Mouse (Mus musculus) stomach, embryonic 15.5 days (tissue): Measurements from ENCODE around the gene Ndufb7. TPM values are rescaled to one million over a fixed set of nuclear protein-coding genes. Genes with fewer than 3 reads are reported as not detected.
"Not testable (repeated sequence)": the region's sequence is repeated elsewhere in the genome, so short reads cannot be mapped to it uniquely, and the experiment has no call there.

Experiments used
- ATAC-seq: fragments of 200-750 bp; cut with Nextera tagmentation; 2 replicates; pipeline ENCODE4 v1.8.0; 2017; ENCODE audit warnings: low read depth, moderate number of reproducible peaks, moderate TSS enrichment; ENCODE audit not compliant: insufficient read depth, low FRiP score
- H3K27ac ChIP-seq: fragments of 300-500 bp; sonication (generic); 2 replicates; pipeline ENCODE4 v1.5.1; 2015; ENCODE audit warnings: mild to moderate bottlenecking, inconsistent platforms
- H3K27me3 ChIP-seq: fragments of 300-500 bp; sonication (generic); replicated peaks from 2 replicates; pipeline ENCODE4 v1.6.1; 2015; ENCODE audit warnings: inconsistent platforms
- H3K36me3 ChIP-seq: fragments of 300-500 bp; sonication (generic); 2 replicates; pipeline ENCODE4 v1.6.1; 2015; ENCODE audit warnings: inconsistent platforms
- H3K4me1 ChIP-seq: fragments of 300-500 bp; sonication (generic); 2 replicates; pipeline ENCODE4 v1.6.1; 2015; ENCODE audit warnings: inconsistent platforms
- H3K4me2 ChIP-seq: fragments of 300-500 bp; sonication (generic); 2 replicates; pipeline ENCODE4 v1.6.1; 2015; ENCODE audit warnings: mild to moderate bottlenecking, inconsistent platforms
- H3K4me3 ChIP-seq: fragments of 300-500 bp; sonication (generic); replicated peaks from 2 replicates; pipeline ENCODE4 v1.5.1; 2015; ENCODE audit warnings: inconsistent platforms
- H3K9ac ChIP-seq: fragments of 300-500 bp; sonication (generic); 2 replicates; pipeline ENCODE4 v1.6.1; 2015; ENCODE audit warnings: inconsistent platforms
- H3K9me3 ChIP-seq: fragments of 300-500 bp; sonication (generic); 2 replicates; pipeline ENCODE4 v1.6.1; 2016; ENCODE audit warnings: inconsistent platforms
- WGBS: fragments of 180-500 bp; shearing (Covaris S2); methylation state at CpG from one replicate; pipeline ENCODE4 v1.1.7; 2015; 5-methylcytosine and 5-hydroxymethylcytosine counted together
- polyA plus RNA-seq: library from polyadenylated mRNA; unstranded; fragments of >200 nt; fragmentation: Nextera tagmentation; extraction: Ambion mirVana; gene quantifications from 2 replicates; pipeline ENCODE4 v1.2.1, GENCODE M21; 2015

Gene Ndufb7
- polyA plus RNA-seq = 330 and 333 TPM in 2 replicates

- peaks cover 14% of the 10 kb centered on the region for H3K36me3 ChIP-seq
- WGBS = under 1% methylated on average over 48 of the region's 48 CpGs
- no peaks in the 10 kb centered on the region for H3K9me3 ChIP-seq
- H3K9ac ChIP-seq = peak within 1 kb of the TSS; percentile 77
- H3K4me1 ChIP-seq = peaks cover 12% of the 10 kb centered on the region
- no peaks in the 10 kb centered on the region for H3K27me3 ChIP-seq
- peak within 1 kb of the TSS; percentile 84 for H3K4me3 ChIP-seq
- H3K27ac ChIP-seq = peak within 1 kb of the TSS; percentile 70; the same call in 1 of the 2 replicates
- H3K4me2 ChIP-seq = peak within 1 kb of the TSS; percentile 89
- ATAC-seq = peak; percentile 77
Observed at GRCm38 (mm10) chr8:83566469-83567395, at the start of gene Ndufb7. Gene Ndufb7 (plus strand): TSS chr8:83566671.

GRCm38 (mm10) chr8:83520432-83520831 is 46.0 kb upstream of the Ndufb7 start:
- H3K9me3 ChIP-seq = no peaks in the 10 kb centered on the region
- H3K9ac ChIP-seq = no peak overlapping the region
- no peaks in the 10 kb centered on the region for H3K4me1 ChIP-seq
- WGBS = 43% methylated on average over 3 of the region's 3 CpGs
- no peak overlapping the region for H3K4me3 ChIP-seq
- H3K27ac ChIP-seq = no peak overlapping the region
- H3K36me3 ChIP-seq = no peaks in the 10 kb centered on the region
- no peaks in the 10 kb centered on the region for H3K27me3 ChIP-seq
- ATAC-seq = no peak
- H3K4me2 ChIP-seq = no peak overlapping the region

- H3K27me3 ChIP-seq, H3K36me3 ChIP-seq, H3K9ac ChIP-seq, H3K4me3 ChIP-seq, H3K4me2 ChIP-seq, H3K27ac ChIP-seq, H3K4me1 ChIP-seq, H3K9me3 ChIP-seq, ATAC-seq: not testable (repeated sequence)
- WGBS = 41% methylated on average over 3 of the region's 3 CpGs
Observed at GRCm38 (mm10) chr8:83520907-83521306, 45.6 kb upstream of the Ndufb7 start.

GRCm38 (mm10) chr8:83521310-83521709 is 45.2 kb upstream of the Ndufb7 start:
- no peak overlapping the region for H3K4me3 ChIP-seq
- no peaks in the 10 kb centered on the region for H3K36me3 ChIP-seq
- H3K4me2 ChIP-seq = no peak overlapping the region
- no peak overlapping the region for H3K27ac ChIP-seq
- no peak for ATAC-seq
- no peak overlapping the region for H3K9ac ChIP-seq
- H3K9me3 ChIP-seq = no peaks in the 10 kb centered on the region
- no peaks in the 10 kb centered on the region for H3K4me1 ChIP-seq
- no peaks in the 10 kb centered on the region for H3K27me3 ChIP-seq
- 21% methylated on average over 1 of the region's 1 CpGs for WGBS

- H3K4me3 ChIP-seq = no peak overlapping the region
- no peak for ATAC-seq
Observed at GRCm38 (mm10) chr8:83534802-83535201, 31.7 kb upstream of the Ndufb7 start.

GRCm38 (mm10) chr8:83535736-83536135 is 30.7 kb upstream of the Ndufb7 start, which contains the start of gene Olfr370:
Gene Olfr370 (plus strand): TSS chr8:83535780.
- no peak within 1 kb of the TSS for H3K9ac ChIP-seq
- no peak within 1 kb of the TSS for H3K4me3 ChIP-seq
- no peaks in the 10 kb centered on the region for H3K27me3 ChIP-seq
- no peak for ATAC-seq
- no peak within 1 kb of the TSS for H3K27ac ChIP-seq
- no peaks in the 10 kb centered on the region for H3K9me3 ChIP-seq
- no peak within 1 kb of the TSS for H3K4me2 ChIP-seq
- H3K36me3 ChIP-seq = no peaks in the 10 kb centered on the region
- WGBS = 68% methylated on average over 3 of the region's 3 CpGs
- H3K4me1 ChIP-seq = no peaks in the 10 kb centered on the region

More at GRCm38 (mm10) chr8:83534802-83535201, 31.7 kb upstream of the Ndufb7 start:
- no peaks in the 10 kb centered on the region for H3K4me1 ChIP-seq
- H3K27ac ChIP-seq = no peak overlapping the region
- no peaks in the 10 kb centered on the region for H3K27me3 ChIP-seq
- 76% methylated on average over 2 of the region's 2 CpGs for WGBS
- no peaks in the 10 kb centered on the region for H3K36me3 ChIP-seq
- H3K4me2 ChIP-seq = no peak overlapping the region
- H3K9ac ChIP-seq = no peak overlapping the region
- no peaks in the 10 kb centered on the region for H3K9me3 ChIP-seq

- 71% methylated on average over 3 of the region's 3 CpGs for WGBS
- Histone ChIP-seq H3K27ac (no peak overlapping the region), H3K9ac (no peak overlapping the region), H3K4me2 (no peak overlapping the region), H3K9me3 (no peaks in the 10 kb centered on the region), H3K36me3 (no peaks in the 10 kb centered on the region), H3K4me3 (no peak overlapping the region), H3K4me1 (peaks cover 3% of the 10 kb centered on the region), H3K27me3 (no peaks in the 10 kb centered on the region)
- ATAC-seq = no peak
Observed at GRCm38 (mm10) chr8:83562669-83563068, 3.8 kb upstream of the Ndufb7 start.

- WGBS = 71% methylated on average over 4 of the region's 4 CpGs
- ATAC-seq = no peak
Observed at GRCm38 (mm10) chr8:83563246-83563645, 3.2 kb upstream of the Ndufb7 start.

GRCm38 (mm10) chr8:83565731-83566375 is 618 bp upstream of the Ndufb7 start:
- Histone ChIP-seq H3K27ac (no peak overlapping the region), H3K4me2 (peak overlapping the region; percentile 89; the same call in 1 of the 2 replicates), H3K27me3 (no peaks in the 10 kb centered on the region), H3K36me3 (peaks cover 9% of the 10 kb centered on the region; the same call in 1 of the 2 replicates), H3K4me3 (no peak overlapping the region), H3K9ac (no peak overlapping the region), H3K4me1 (peaks cover 12% of the 10 kb centered on the region), H3K9me3 (no peaks in the 10 kb centered on the region)
- ATAC-seq = no peak
- WGBS = 73% methylated on average over 9 of the region's 9 CpGs

More at GRCm38 (mm10) chr8:83563246-83563645, 3.2 kb upstream of the Ndufb7 start:
- H3K9ac ChIP-seq = no peak overlapping the region
- peaks cover 8% of the 10 kb centered on the region for H3K4me1 ChIP-seq
- H3K9me3 ChIP-seq = no peaks in the 10 kb centered on the region
- no peaks in the 10 kb centered on the region for H3K27me3 ChIP-seq
- no peaks in the 10 kb centered on the region for H3K36me3 ChIP-seq
- H3K4me3 ChIP-seq = no peak overlapping the region
- H3K27ac ChIP-seq = no peak overlapping the region
- no peak overlapping the region for H3K4me2 ChIP-seq

GRCm38 (mm10) chr8:83567668-83568067 is 1.2 kb downstream of the Ndufb7 start:
- Histone ChIP-seq H3K27ac (no peak overlapping the region), H3K9ac (0 out of 2 replicates have a peak overlapping the region, but pooled peaks have one; percentile 77), H3K4me1 (peaks cover 12% of the 10 kb centered on the region), H3K36me3 (peaks cover 23% of the 10 kb centered on the region), H3K4me2 (peak overlapping the region; percentile 89), H3K27me3 (no peaks in the 10 kb centered on the region), H3K4me3 (peak overlapping the region; percentile 84), H3K9me3 (no peaks in the 10 kb centered on the region)
- whole genome bisulfite sequencing = 53% methylated on average over 3 of the region's 3 CpGs
- no peak for ATAC-seq

- H3K9me3 ChIP-seq = no peaks in the 10 kb centered on the region
- H3K9ac ChIP-seq = no peak overlapping the region
- no peak overlapping the region for H3K4me2 ChIP-seq
- ATAC-seq = no peak
- H3K4me1 ChIP-seq = peaks cover 12% of the 10 kb centered on the region
- WGBS = 68% methylated on average over 5 of the region's 5 CpGs
- H3K27me3 ChIP-seq = no peaks in the 10 kb centered on the region
- peaks cover 26% of the 10 kb centered on the region for H3K36me3 ChIP-seq
- no peak overlapping the region for H3K27ac ChIP-seq
- peak overlapping the region; percentile 84; the same call in 1 of the 2 replicates for H3K4me3 ChIP-seq
Observed at GRCm38 (mm10) chr8:83568128-83568527, 1.7 kb downstream of the Ndufb7 start.

GRCm38 (mm10) chr8:83568755-83569154 is 2.3 kb downstream of the Ndufb7 start:
- Histone ChIP-seq H3K27ac (no peak overlapping the region), H3K36me3 (peaks cover 31% of the 10 kb centered on the region), H3K9ac (no peak overlapping the region), H3K27me3 (no peaks in the 10 kb centered on the region), H3K9me3 (no peaks in the 10 kb centered on the region), H3K4me2 (no peak overlapping the region), H3K4me3 (no peak overlapping the region), H3K4me1 (peaks cover 12% of the 10 kb centered on the region)
- 79% methylated on average over 5 of the region's 5 CpGs for WGBS
- ATAC-seq = no peak
